Mouse (Mus musculus): ENCODE data around the gene Acads. TPM values are rescaled to one million over a fixed set of nuclear protein-coding genes. Genes with fewer than 3 reads are reported as not detected.
"Not testable (repeated sequence)": the region's sequence is repeated elsewhere in the genome, so short reads cannot be mapped to it uniquely, and the experiment has no call there.

Gene Acads
- total and polyA plus RNA-seq, 3 experiments = 31.9 to 56.5 TPM; not detected in 1

DNA sequence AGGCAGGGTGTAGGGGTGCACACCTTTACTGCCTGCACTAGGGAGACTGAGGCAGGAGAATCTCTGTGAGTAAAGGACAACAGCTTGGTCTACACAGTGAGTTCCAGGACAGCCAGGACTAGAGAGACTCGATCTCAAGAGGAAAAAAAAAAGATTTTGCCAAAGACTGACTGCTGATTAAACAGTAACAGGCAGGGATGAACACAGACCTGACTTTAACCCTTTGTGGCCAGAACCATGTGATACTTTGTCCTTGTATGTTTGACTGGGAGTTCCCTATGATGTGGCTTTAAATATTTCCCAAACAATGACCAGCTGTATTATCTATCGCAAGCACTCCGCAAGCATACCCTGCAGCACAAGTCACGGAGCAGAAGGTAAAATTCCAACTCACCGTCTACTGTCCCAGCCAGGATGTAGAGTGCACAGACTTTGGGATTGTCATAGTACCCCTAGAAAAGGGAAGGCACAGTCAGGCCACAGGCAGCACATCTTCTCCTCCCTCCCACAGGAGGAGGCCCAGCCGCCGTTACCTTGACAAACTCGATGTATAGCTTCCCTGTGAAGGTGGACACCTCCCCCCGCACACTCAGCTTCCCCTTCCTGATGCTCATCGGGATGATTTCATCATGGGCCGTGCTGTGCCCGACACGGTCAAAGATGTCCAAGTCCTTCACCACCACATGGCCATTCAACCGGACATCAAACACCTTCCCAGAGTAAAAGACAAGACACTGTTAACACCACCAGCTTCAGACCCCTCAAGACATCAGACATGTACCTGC, 30.7 kb upstream of the Acads start:
- Histone ChIP-seq H3K27ac (ENCODE audit: control insufficient read depth, low read depth, low read length) (no peak overlapping the region), H3K9ac (ENCODE audit: control insufficient read depth, low read depth, low read length, poor library complexity, severe bottlenecking) (no peak overlapping the region), H3K9me3 (replicated peaks; ENCODE audit: insufficient read depth, low read length) (no peaks in the 10 kb centered on the region), H3K79me2 (ENCODE audit: control insufficient read depth, insufficient read depth, low read length, poor library complexity) (peaks cover 31% of the 10 kb centered on the region), H3K36me3 (ENCODE audit: control insufficient read depth in 1 of 2, insufficient read depth in 2 of 2, low read length in 2 of 2) (peaks cover 17 to 26% of the 10 kb centered on the region in 2 experiments), H3K27me3 (ENCODE audit: control insufficient read depth in 1 of 2, insufficient read depth in 2 of 2, low read length in 2 of 2) (no peaks in the 10 kb centered on the region), H3K4me3 (ENCODE audit: control insufficient read depth in 1 of 2, insufficient read depth in 1 of 2, low read depth in 2 of 2, low read length in 2 of 2) (no peak overlapping the region), H3K4me1 (ENCODE audit: control insufficient read depth in 1 of 2, insufficient read depth in 2 of 2, low read length in 2 of 2) (peaks cover 6 to 13% of the 10 kb centered on the region in 2 experiments)
- no peak for DNase-seq (ENCODE audit: low read depth, low spot score)
- TF ChIP-seq CHD1 (IDR thresholded peaks at IDR 0.05; ENCODE audit: low read depth, low read length) = no peak
- TF ChIP-seq TBP (IDR thresholded peaks at IDR 0.05; ENCODE audit: low read depth, low read length) = no peak
- TF ChIP-seq MYC (IDR thresholded peaks at IDR 0.05; ENCODE audit: low read depth, low read length) = no peak

DNA sequence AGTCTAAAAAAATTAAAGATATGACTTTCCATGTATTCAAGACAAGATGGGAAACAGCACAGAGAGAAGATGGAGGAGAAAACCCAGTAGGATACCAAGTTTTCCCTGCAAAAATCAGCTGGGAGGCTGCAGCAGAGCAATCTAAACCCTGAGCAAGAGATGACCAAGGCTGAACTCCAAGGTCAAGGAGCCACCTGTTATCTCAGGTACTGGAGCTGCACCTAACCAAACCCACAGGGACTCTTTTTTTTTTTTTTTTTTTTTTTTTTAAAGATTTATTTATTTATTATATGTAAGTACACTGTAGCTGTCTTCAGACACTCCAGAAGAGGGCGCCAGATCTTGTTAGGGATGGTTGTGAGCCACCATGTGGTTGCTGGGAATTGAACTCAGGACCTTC, 29.7 kb upstream of the Acads start:
- Histone ChIP-seq H3K36me3 (ENCODE audit: control insufficient read depth in 1 of 2, insufficient read depth in 2 of 2, low read length in 2 of 2) (peaks cover 7 to 26% of the 10 kb centered on the region in 2 experiments), H3K79me2 (ENCODE audit: control insufficient read depth, insufficient read depth, low read length, poor library complexity) (peaks cover 21% of the 10 kb centered on the region)
- not testable (repeated sequence) for H3K9ac ChIP-seq (ENCODE audit: control insufficient read depth, low read depth, low read length, poor library complexity, severe bottlenecking); H3K4me1 ChIP-seq (ENCODE audit: control insufficient read depth in 1 of 2, insufficient read depth in 2 of 2, low read length in 2 of 2); H3K27ac ChIP-seq (ENCODE audit: control insufficient read depth, low read depth, low read length); H3K4me3 ChIP-seq (ENCODE audit: control insufficient read depth in 1 of 2, insufficient read depth in 1 of 2, low read depth in 2 of 2, low read length in 2 of 2); H3K27me3 ChIP-seq (ENCODE audit: control insufficient read depth in 1 of 2, insufficient read depth in 2 of 2, low read length in 2 of 2); DNase-seq (ENCODE audit: low read depth, low spot score); H3K9me3 ChIP-seq (replicated peaks; ENCODE audit: insufficient read depth, low read length)
- 0 out of 4 replicates have a peak, but pooled peaks of 1 of the 2 experiments have one; percentile 9 for TF ChIP-seq POLR2A (IDR thresholded peaks at IDR 0.05; ENCODE audit: control insufficient read depth in 1 of 2, insufficient read depth in 1 of 2, low read depth in 1 of 2, low read length in 2 of 2, poor library complexity in 1 of 2)
- TF ChIP-seq ZNF384 (IDR thresholded peaks at IDR 0.05; ENCODE audit: low read depth, low read length) = peak; percentile 78

GRCm38 (mm10) chr5:115148378-115148777, 29.2 kb upstream of the Acads start:
- no peak overlapping the region for H3K27ac ChIP-seq (ENCODE audit: control insufficient read depth, low read depth, low read length)
- H3K36me3 ChIP-seq (ENCODE audit: control insufficient read depth in 1 of 2, insufficient read depth in 2 of 2, low read length in 2 of 2) = peaks cover 7 to 26% of the 10 kb centered on the region in 2 experiments
- DNase-seq (ENCODE audit: low read depth, low spot score) = no peak
- H3K79me2 ChIP-seq (ENCODE audit: control insufficient read depth, insufficient read depth, low read length, poor library complexity) = peaks cover 16% of the 10 kb centered on the region
- 0 out of 4 replicates have a peak, but pooled peaks cover 0 to 2% of the 10 kb centered on the region in 2 experiments for H3K4me1 ChIP-seq (ENCODE audit: control insufficient read depth in 1 of 2, insufficient read depth in 2 of 2, low read length in 2 of 2)
- no peak overlapping the region for H3K9ac ChIP-seq (ENCODE audit: control insufficient read depth, low read depth, low read length, poor library complexity, severe bottlenecking)
- H3K9me3 ChIP-seq (replicated peaks; ENCODE audit: insufficient read depth, low read length) = no peaks in the 10 kb centered on the region
- H3K27me3 ChIP-seq (ENCODE audit: control insufficient read depth in 1 of 2, insufficient read depth in 2 of 2, low read length in 2 of 2) = no peaks in the 10 kb centered on the region
- TF ChIP-seq GATA1 (IDR thresholded peaks at IDR 0.05; ENCODE audit: low read depth, low read length) = no peak
- TF ChIP-seq JUND (IDR thresholded peaks at IDR 0.05; ENCODE audit: low read depth, low read length) = no peak
- no peak for TF ChIP-seq POLR2AphosphoS2 (IDR thresholded peaks at IDR 0.05; ENCODE audit: low read length)
- no peak for TF ChIP-seq NELFE (IDR thresholded peaks at IDR 0.05; ENCODE audit: low read depth, low read length)
- peak in 1 of 2 experiments; percentile 8; a peak in 1 of 4 replicates for TF ChIP-seq POLR2A (IDR thresholded peaks at IDR 0.05; ENCODE audit: control insufficient read depth in 1 of 2, insufficient read depth in 1 of 2, low read depth in 1 of 2, low read length in 2 of 2, poor library complexity in 1 of 2)
- no peak for TF ChIP-seq GABPA (IDR thresholded peaks at IDR 0.05; ENCODE audit: low read depth, low read length)
- H3K4me3 ChIP-seq (ENCODE audit: control insufficient read depth in 1 of 2, insufficient read depth in 1 of 2, low read depth in 2 of 2, low read length in 2 of 2) = no peak overlapping the region
